Mouse (Mus musculus) cerebellum, adult 9-11 months (tissue): Measurements from ENCODE around the gene Thoc3.

Experiments
- DNase-seq: peaks from one replicate; pipeline ENCODE4 v3.0.0; 2022

Gene Thoc3

GRCm38 (mm10) chr13:54439912-54440311, 28.7 kb downstream of the Thoc3 start:
- DNase-seq = no peak

- DNase-seq = no peak
These were observed 29.8 kb downstream of the Thoc3 start for GRCm38 (mm10) chr13:54438814-54439213.

GRCm38 (mm10) chr13:54437083-54437482, 31.6 kb downstream of the Thoc3 start:
- no peak for DNase-seq

- no peak for DNase-seq
These were observed 32.0 kb downstream of the Thoc3 start for GRCm38 (mm10) chr13:54436666-54437065.

- DNase-seq = no peak
These were observed 37.5 kb downstream of the Thoc3 start for GRCm38 (mm10) chr13:54431161-54431560.

GRCm38 (mm10) chr13:54430051-54430450, 38.6 kb downstream of the Thoc3 start:
- no peak for DNase-seq

GRCm38 (mm10) chr13:54428771-54429170, 39.9 kb downstream of the Thoc3 start:
- no peak for DNase-seq

GRCm38 (mm10) chr13:54426781-54427655, 41.6 kb downstream of the Thoc3 start:
- DNase-seq = no peak

GRCm38 (mm10) chr13:54425269-54425668, 43.4 kb downstream of the Thoc3 start:
- no peak for DNase-seq

GRCm38 (mm10) chr13:54420226-54420625, 48.4 kb downstream of the Thoc3 start:
- DNase-seq = no peak

GRCm38 (mm10) chr13:54418781-54419327, 49.8 kb downstream of the Thoc3 start:
- no peak for DNase-seq

- DNase-seq = no peak
These were observed 53.6 kb downstream of the Thoc3 start for GRCm38 (mm10) chr13:54415059-54415458.

GRCm38 (mm10) chr13:54412721-54413120, 55.9 kb downstream of the Thoc3 start:
- DNase-seq = no peak

GRCm38 (mm10) chr13:54412236-54412635, 56.4 kb downstream of the Thoc3 start:
- DNase-seq = no peak

- no peak for DNase-seq
These were observed 57.0 kb downstream of the Thoc3 start for GRCm38 (mm10) chr13:54411656-54412055.
